In genomic region chr7:75870551-75870950, GRCm38 (mm10) we compare ENCODE assay signal across 23 mouse cellular contexts.
"Had no signal": no experiment of that assay in that cellular context is flagged by ENCODE, and none has a peak within 500 bp of the region (broad histone marks: within the 10 kb centered on the region; RNA-seq: fewer than 3 reads in every experiment).

No protein-coding gene starts in this region.

- H3K4me2 ChIP-seq: heart, embryonic 12.5 days; heart, embryonic 15.5 days; hindbrain, embryonic 13.5 days; hindbrain, embryonic 15.5 days; kidney, embryonic 15.5 days; limb, embryonic 13.5 days; limb, embryonic 15.5 days had no signal

- H3K27ac ChIP-seq: heart, adult 2 months; heart, embryonic 15.5 days; hindbrain, embryonic 13.5 days; hindbrain, embryonic 15.5 days; hindbrain, postnatal 0 days; kidney, embryonic 15.5 days; kidney, postnatal 0 days; limb, embryonic 13.5 days; limb, embryonic 15.5 days had no signal

- DNase-seq: gastrocnemius, postnatal 14 days; gastrocnemius, postnatal 36 days; heart, adult 11 months; heart, adult 2 months; heart, postnatal 14 days; heart, postnatal 36 days; kidney, adult 11 months; kidney, adult 2 months; kidney, adult 9 months; kidney, postnatal 14 days; kidney, postnatal 36 days; layer of hippocampus, adult 9-11 months; layer of hippocampus, postnatal 36 days had no signal

- ATAC-seq: hindbrain, postnatal 0 days; intestine, embryonic 16.5 days had no signal

- H3K9ac ChIP-seq: heart, embryonic 12.5 days; heart, embryonic 15.5 days; hindbrain, embryonic 13.5 days; hindbrain, embryonic 15.5 days; kidney, embryonic 15.5 days; limb, embryonic 13.5 days; limb, embryonic 15.5 days had no signal

- H3K4me3 ChIP-seq: heart, adult 2 months; heart, embryonic 12.5 days; heart, embryonic 15.5 days; hindbrain, embryonic 13.5 days; hindbrain, embryonic 15.5 days; kidney, embryonic 15.5 days; limb, embryonic 13.5 days; limb, embryonic 15.5 days had no signal

- H3K9me3 ChIP-seq: heart, embryonic 12.5 days; heart, embryonic 15.5 days; hindbrain, embryonic 13.5 days; hindbrain, embryonic 15.5 days; kidney, embryonic 15.5 days; limb, embryonic 13.5 days; limb, embryonic 15.5 days had no signal

- H3K27me3 ChIP-seq: heart, embryonic 12.5 days; heart, embryonic 15.5 days; hindbrain, embryonic 13.5 days; hindbrain, embryonic 15.5 days; kidney, embryonic 15.5 days; limb, embryonic 13.5 days; limb, embryonic 15.5 days had no signal
